Mouse (Mus musculus): ENCODE data around the gene Prr12.

- TF ChIP-seq CTCF (IDR thresholded peaks at IDR 0.05; ENCODE audit: insufficient read depth, low read depth, low read length) (no peak), POLR2A (IDR thresholded peaks at IDR 0.05; ENCODE audit: insufficient read depth, low read depth, low read length) (no peak)
Observed at GRCm38 (mm10) chr7:45100046-45100445, 47.4 kb upstream of the Prr12 start.
